Mouse (Mus musculus) ES-Bruce4 (cell line): ENCODE results near the gene Phldb2.

Source experiments
- CTCF ChIP-seq: IDR thresholded peaks from one replicate; pipeline ENCODE4 v1.8.1; 2011; ENCODE audit warnings: low read depth, low read length
- EP300 ChIP-seq: IDR thresholded peaks from 2 replicates; pipeline ENCODE4 v1.6.1; 2011; ENCODE audit warnings: low read depth, low read length; ENCODE audit not compliant: insufficient read depth

DNA sequence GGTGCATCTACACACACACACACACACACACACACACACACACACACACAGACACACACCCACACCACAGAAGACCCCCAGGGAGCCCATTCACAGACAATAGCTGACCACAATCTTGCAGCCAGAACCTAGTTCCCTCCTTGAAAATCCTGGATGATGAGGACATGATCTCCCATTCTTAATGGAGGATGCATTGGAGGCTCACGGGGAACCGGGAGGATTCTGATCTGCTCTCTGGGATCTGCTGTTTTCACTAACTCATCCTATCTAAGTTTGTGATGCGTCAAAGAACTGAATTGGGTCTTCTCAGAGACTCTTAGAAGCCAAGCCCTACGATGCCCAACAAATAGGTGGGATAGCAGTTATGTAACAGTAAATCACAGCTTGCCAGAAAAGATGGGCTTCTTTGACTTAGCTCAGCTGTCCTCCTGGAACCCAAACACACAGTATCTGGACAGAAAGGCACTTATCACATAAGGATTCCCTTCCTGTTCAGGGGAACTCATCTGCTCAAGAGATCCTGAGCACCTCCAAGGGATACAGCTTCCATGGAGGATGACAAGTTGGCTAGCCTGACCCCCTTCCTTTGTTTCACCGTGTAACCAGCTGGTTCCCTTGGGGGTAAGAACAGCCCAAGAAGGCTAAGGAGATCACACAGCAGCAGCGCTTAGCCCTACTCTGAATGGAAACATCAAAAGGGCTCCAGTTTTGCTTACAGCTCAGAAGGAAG is 230.1 kb downstream of the Phldb2 start:
- TF ChIP-seq CTCF (no peak), EP300 (no peak)
